Mouse (Mus musculus) lung, postnatal 14 days (tissue): ENCODE results near the gene Gm8374.
"Not testable (repeated sequence)": the region's sequence is repeated elsewhere in the genome, so short reads cannot be mapped to it uniquely, and the experiment has no call there.

Experiments used
- DNase-seq: peaks from one replicate; pipeline ENCODE4 v3.0.0; 2021

Gm8374 gene

DNA sequence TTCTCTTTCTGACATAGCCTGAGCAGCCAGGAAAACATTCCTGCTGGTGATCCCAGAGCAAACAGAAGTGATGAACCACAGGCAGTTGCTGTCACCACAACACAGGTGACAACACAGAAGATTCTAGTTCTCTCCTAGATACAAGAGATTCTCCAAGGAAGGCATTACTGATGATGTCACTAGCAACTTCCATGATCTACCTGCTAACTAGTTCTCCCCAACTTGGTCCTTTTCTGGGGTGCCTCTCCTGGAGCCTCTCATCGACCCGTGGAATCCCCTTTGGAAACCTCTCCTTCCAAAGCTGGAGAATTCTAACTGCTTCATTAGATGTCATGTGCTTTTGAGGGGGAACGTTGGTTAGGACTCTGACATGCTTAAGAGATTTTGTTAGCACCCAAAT, at the start of gene Gm8374:
Gm8374 (minus strand) TSS at position 101 of the 400 bp plus-strand sequence.
- DNase-seq = not testable (repeated sequence)

DNA sequence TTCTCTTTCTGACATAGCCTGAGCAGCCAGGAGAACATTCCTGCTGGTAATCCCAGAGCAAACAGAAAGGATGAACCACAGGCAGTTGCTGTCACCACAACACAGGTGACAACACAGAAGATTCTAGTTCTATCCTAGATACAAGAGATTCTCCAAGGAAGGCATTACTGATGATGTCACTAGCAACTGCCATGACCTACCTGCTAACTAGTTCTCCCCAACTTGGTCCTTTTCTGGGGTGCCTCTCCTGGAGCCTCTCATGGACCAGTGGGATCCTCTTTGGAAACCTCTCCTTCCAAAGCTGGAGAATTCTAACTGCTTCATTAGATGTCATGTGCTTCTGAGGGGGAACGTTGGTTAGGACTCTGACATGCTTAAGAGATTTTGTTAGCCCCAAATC, 32.6 kb downstream of the Gm8374 start, which contains the start of gene Gm5797:
Gm5797 (minus strand) TSS at position 101 of the 400 bp plus-strand sequence.
- DNase-seq = not testable (repeated sequence)

DNA sequence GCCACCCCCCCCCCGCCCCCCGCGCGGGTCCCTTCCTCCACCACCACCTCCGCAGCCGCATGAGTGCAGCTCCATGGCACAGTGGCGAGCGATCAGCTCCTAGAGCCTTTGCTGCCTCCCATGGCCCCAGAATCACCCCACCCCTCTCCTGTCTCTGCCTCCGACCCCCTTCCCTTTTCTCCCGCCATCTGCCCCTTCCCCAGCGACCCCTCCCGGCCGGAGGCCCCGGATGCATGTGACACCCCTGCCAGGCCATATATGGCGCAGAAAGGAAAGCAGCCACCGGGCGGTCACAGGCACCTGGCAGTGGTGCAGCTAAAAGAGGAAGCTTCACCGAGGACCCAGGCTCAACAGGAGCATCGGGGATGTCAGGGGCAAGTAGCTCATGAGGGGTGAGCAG, 49.8 kb downstream of the Gm8374 start:
- not testable (repeated sequence) for DNase-seq

DNA sequence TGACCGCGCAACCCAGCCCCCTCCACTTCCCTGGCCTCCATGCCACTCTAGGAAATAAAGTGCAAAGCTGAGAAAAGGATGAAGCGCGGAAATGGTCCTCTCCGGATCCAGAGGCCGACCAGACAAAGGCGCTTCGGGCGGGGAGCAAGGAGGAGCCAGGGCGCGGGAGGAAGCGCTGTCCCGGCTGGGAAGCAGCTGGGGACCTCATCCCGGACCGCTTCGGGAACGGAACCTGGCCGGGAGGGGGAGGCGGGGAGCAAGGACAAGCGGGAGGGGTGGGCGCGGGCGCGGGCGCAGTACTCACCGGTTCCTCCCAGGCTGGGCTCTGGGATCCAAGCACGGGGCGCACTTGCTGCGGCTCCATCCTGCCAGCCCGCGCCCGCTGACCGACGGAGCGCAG, 50.3 kb downstream of the Gm8374 start, which contains the start of gene Gm3739:
Gm3739 (minus strand) TSS at position 389 of the 400 bp plus-strand sequence.
- not testable (repeated sequence) for DNase-seq
